Mouse (Mus musculus) layer of hippocampus, adult 9-11 months (tissue): ENCODE results near the gene Relt.
A peak's percentile ranks its signal among the peaks of the same experiment; 100 is the strongest.

Experiments
- DNase-seq: peaks from one replicate; pipeline ENCODE4 v3.0.0; 2022

Relt gene

DNA sequence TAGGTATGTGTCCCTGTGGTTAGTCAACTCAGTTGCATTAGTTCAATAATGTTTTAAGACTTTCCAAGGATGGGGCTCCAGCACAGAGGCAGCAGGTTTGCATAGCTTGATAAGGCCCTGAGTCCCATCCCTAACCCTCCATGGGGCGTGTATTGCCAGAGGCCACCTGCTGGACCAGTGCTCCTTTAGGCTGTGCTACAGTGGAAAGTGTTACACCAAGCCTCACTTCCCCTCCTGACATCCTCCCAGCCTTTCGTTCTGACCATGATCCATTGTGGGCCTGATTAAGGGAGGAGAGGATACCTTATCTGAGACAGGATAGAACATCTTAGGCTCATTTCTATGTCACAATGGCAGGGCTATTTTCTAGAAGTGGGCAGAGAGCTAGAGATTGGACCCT lies 19.4 kb downstream of the Relt start:
- DNase-seq: no peak

DNA sequence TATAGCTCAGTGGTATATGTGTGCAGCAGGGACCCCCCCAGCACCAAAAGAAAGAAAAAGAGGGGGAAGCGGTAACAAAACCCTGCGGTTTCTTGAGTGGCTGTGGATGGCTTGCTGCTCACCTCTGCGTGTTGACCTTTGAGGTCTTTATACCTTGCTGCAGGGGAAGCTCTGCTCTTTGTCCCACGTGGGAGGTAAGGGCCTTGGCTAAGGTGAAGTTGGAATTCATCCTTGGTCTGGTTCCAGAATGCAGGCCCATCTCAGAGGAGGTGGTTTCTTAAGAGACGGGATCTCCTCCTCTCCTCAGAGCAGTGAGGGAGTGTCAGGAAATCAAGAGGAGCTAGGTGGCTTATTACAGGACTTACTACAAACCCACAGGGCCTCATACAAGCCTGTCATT lies 21.1 kb downstream of the Relt start:
- DNase-seq: no peak

DNA sequence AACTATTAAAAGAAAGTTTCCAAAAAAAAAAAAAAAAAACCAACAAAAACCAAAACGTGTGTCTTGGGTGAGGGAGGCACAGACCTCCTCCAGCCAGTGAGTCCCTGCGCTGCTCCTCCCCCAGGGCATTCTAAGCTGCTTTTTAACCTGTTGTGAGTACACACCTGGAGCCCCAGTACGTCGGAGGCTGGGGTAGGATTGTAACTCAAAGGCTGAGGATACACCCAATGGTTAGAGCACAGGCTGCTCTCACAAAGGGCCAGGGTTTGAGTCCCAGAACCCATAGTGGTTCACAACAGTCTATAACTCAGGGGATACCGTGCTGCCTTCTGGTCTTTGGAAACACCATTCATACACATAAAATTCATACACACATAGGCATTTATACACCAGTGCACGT lies 21.6 kb downstream of the Relt start:
- DNase-seq: no peak

DNA sequence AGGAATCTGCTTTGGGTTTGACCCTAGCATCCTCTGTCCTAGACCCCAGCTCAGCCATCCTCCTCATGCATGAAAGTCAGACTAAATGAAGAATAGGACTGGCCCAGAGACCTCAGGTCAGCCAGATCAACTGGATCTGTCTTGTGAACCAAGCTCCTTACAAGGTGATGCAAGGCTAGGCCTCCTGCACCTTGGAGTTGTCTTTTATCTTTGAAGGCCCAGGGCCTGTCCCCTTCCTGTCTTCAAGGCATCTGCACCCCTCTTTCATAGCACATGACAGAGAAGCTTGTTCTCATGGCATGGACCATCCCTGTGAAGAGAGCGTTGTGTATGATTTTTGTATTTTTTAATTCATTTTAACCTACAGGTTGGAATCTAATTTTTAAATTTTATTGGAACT lies 22.3 kb downstream of the Relt start:
- no peak for DNase-seq

DNA sequence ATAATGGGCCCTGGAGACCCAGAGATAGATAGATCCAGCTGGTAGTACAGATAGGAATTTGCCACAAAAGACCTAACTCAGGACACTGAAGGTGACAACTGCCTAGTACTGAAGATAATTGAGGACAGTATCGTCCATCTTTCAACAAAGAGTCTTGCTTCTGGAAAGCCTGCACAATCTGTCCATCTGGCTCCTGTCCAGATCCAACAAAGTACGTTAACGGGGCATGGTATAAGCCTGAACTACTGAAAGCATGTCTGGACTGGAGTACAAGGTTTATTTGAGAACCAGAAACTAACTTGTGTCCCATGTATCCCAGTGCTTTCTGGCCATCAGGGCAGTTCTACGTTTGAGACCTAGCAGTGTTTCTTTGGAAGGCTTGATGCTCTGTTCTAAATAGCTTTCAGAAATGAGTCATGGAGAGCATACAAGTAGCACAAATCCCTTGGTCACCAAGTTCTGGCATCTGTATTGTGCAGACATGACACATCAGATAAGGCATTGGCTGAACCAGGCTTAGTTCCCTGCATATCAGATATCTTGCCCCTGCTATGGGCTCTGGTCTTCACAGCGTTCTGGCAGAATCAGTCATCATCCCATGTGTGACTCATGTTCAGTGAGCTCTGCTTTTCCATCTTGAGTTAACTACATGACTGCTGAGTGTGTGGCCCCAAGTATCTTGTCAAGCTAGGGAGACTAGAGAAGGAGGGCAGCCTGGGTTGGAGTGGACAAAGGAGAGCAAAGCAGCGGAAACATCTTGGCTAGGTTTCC lies 23.4 kb downstream of the Relt start:
- no peak for DNase-seq

DNA sequence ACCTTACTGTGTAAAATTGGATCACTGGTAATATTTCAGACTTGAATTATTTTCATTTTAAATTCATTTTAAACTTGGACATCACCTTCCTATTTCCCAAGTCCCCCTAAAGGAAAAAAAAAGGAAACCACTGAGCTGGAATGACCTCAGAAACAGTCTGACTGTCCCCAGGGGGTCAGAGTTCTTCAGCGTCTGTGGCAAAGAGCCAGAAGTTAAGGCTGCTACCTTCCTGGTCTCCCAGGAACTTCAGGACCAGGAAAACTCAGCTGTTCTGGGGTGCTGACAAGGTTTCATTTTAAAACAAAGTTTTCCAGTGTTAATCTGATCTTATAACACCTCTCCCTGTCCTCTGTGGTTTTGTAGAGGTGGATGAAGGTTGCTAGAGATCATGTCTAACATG lies 25.5 kb downstream of the Relt start:
- no peak for DNase-seq

DNA sequence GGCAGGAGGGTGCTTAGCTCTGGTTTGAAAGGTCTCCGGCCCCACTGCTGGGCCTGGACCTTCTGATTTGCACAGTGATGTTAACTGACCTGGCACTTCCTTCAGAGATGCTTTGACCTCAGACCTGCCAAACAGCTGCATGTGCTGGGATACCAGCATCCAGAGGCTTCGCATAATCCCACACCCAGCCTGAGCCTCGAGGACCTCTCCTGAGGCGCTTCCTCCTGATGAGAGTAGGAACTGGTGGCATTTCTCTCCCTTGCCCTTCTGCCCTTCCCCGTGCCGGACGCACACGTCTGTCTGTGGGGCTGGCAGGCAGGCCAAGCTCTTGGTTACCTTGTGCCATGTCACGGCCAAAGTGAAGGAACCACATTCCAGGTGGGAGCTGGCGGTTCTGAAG lies 26.6 kb downstream of the Relt start:
- no peak for DNase-seq

DNA sequence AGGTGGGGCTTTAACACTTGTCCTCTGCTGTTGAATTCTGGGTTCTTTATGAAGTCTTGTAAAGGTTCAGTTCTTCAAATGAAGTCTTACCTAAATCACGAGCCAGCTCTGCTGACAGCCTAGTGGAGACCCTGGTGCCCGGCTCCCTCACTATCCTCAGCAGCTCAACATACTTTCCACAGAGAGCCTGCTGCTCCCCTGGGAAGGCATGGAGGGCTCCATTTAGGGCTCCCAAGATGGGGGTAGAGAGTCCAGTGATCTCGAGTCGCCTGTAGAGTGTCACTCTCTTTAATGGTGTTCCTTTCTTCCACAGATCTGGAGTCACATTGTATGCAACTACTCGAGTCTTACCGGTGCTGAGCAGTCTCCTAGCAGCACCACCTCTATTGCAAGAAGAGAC lies 27.5 kb downstream of the Relt start:
- no peak for DNase-seq

DNA sequence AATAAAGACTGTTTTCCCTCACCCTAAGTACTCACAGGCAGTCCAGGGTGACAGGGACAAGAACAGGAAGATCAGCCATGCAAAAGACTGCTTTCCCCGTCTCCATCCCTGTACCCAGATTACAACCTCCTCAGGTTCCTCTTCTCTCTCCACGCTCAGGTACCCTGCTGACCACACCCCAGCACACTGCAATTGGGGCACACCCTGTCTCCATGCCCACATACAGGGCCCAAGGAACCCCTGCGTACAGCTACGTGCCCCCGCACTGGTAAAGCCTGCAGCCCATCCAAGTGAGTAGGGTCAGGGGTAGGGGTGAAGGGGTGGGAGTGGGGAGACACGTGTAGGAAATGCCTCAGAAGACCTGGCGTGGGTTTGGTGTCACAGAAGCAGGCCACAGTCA lies 28.1 kb downstream of the Relt start:
- DNase-seq: no peak

DNA sequence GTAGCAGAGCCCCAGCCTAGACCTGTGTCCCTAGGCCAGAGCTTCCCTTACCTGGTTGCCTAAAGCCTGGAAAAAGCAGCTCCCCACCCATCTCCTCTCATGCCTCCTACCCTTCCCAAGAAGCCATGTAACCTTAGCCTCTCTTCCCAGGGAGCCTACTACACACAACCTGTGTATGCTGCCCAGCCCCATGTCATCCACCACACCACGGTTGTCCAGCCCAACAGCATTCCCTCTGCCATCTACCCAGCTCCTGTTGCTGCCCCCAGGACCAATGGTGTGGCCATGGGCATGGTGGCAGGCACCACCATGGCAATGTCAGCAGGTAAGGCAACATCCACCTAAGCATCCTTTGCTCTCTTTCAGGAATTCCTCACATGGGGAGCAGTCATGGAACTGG lies 29.4 kb downstream of the Relt start:
- DNase-seq: no peak

DNA sequence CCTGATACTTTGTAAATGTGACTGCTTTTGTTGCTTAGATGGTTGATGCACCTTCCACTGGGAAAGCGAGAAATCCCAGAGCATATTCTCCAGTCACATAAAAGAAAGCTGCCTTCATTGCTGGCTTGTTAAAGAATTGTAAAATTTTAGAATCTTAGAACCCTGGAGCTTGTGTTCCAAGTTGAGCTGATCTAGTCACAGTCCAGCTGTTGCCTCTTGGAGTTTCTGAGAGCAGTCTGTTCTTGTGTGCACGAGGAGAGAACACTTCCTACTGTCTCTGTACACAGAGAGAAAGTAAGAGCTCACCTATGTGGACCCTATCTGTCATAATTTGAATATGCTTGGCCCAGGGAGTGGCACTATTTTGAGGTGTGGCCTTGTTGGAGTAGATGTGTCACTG lies 34.7 kb downstream of the Relt start:
- no peak for DNase-seq

DNA sequence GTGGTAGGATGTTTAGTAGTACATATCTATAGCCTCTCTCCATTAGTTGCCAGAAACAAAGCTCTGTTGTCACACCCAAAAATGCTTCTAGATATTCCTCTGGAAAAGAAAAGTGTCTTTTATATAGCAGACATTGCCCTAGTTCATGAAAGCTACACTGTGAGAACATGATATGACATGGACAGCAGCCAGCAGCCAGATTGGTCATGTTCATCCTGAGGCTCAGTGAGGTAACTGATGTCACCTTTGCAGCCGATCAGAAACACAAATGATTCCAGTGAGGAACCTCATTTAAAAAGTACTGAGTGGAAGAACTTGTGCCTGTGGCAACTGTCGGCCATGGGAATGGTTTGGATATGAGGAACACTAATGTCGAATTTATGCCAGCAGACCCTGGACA lies 38.6 kb downstream of the Relt start:
- DNase-seq: no peak

DNA sequence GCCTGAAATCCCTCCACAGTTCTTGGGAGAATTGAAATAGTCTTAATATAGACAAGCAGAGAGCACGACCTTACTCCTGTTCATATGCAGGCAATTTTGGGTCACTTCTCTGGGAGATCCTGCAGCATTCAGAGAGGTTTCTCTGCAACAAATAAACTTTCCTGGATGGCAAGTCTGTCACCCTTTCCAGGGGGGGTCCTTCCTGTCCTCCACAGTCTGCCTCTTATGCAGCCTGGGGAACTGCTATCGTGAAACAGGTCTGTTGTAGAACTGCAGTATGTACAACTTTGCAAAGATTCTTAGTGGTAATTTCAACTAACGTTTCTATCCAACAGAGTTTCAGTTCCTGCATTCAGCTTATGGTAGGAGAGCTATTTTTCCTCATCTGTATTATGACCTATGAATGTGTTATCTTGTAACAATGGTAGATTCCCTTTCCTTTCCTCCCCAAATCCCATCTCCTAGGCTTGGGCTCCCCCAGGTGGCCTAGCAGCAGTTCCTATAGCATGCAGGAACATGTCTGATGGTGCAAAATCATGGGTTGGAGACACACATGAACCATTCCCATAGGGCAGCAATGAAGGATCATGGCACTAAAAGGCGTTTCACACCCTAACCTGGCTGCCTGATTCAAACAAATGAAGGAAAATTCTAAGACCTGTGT lies 44.7 kb downstream of the Relt start:
- no peak for DNase-seq

DNA sequence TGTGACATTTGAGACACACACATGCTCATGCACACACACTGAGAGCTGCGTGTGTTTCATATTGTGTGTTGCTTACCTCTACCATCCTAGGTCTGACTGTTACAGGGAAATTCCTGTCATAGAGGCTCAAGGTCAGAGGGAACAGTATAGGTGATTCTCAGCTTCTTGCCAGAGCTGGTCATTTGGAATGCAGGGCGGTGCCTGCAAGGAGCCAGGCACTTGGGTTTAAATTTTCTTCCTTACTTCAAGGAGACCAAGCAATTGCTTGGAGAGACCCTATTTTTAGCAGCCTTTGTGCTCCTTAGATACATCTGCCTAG lies 45.8 kb downstream of the Relt start:
- no peak for DNase-seq

DNA sequence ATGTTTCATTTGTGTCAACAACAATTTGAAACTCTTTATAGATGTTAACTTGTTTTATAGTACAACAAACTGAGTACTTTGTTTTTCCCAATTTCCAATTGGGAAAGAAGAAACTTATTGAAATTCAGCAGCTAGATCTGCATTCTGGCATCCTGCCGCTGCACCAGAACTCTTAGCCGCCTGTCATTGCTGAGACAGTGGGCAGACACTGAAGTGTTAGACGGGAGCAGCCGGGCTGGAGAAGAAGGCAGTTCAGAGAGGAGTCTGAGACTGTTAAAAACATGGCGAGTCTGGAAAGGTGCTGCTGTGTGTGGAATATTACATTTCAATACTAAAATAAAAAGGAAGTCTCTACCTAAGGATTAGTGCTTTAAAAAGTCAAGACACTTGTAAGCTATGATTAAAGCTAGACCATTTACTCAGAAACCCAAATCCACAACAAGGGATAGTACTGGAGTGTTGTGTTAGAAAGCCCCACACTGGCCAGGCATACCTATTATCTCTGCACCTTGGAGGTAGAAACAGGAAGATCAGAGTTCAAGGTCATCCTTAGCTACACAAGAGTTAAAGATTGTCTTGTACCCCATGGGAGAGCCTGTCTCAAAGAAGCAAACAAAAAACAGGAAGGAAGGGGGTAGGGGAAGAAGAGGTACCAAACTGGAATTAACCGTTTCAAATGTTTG lies 46.3 kb downstream of the Relt start:
- peak; percentile 56 for DNase-seq

DNA sequence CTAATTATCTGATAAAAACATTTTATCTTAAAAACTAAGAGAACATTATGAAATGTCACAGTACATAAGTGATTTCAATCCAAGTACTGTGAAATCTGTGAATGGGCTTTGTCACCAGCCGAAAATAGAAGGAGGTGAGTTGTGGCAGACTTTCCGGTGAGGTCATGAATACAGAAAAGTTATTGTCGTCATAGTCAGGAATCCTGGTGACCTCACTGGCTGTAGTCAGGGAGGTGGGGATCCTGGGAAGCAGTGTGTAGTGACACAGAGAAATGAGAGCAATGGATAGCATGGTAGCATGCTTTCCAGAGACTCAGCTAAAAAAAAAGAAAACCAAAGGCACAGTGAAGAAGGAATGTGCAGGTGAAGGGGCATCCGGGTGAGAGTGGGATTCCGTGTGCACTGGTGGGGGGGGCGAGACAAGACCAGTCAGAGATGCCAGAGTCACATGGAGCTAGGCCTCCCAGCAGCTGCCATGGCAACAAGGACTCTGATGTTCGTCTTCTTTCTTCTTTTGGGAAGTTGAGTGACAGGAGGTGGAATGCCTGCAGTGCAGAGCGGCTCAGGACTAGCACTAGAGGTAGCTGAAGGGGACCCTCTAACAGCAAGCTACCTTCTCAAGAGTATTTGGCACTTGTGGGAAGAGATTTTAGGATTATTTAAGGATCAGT lies 47.2 kb downstream of the Relt start:
- no peak for DNase-seq

DNA sequence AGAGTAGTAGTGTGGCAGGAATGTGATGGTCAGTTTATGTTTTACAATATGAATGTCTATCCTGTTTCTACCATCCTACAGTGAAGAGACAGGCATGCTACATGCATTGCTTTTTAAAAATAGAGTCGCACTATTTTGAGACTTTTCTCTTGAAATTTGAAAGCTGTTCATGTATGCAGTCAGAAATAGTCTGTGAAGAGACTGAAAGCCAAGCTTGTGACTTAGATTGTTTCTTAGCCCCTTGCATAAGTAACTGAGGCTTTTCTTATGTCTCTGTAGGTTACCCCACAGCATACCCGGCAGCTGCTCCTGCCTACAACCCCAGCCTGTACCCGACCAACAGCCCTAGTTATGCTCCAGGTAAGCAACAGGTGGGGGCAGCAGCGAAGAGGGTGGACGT lies 50.6 kb downstream of the Relt start:
- no peak for DNase-seq

DNA sequence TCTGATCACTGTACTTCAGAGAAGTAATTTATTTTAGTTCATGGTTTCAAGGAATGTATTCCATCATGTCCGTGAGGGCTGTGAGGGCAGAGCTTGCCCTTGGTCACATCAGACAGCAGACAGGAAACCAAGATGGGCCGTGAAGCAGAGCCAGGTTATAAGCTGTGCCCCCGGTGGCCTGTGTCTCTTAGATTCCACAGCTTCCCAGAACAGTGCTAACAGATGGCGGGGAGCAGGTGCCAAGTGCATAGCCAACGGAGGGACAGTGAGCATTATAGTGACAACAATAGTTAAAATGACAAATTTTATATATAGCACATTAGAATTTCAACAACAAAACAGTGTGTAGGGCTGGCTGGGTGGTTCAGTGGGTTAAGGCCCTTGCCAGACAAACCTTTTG lies 51.3 kb downstream of the Relt start:
- DNase-seq: no peak

DNA sequence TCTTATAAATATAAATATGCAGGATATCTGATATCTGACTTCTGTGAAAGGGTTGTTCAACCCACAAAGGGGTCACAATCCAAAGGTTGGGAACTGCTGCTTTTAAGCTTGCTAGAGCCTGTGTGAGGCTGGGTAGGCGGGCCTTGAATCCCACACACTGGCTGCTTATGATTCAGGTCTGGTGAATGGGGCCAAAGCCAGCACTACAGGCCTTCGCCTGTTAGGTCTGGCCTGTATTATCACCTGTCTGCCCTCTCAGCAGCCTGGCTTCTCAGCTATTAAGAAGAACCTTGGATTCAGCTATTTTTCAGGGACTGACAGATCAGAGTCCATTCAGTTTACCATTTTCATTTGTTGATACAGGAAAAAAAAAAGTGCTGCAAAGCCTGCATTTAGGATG lies 57.9 kb downstream of the Relt start:
- no peak for DNase-seq

DNA sequence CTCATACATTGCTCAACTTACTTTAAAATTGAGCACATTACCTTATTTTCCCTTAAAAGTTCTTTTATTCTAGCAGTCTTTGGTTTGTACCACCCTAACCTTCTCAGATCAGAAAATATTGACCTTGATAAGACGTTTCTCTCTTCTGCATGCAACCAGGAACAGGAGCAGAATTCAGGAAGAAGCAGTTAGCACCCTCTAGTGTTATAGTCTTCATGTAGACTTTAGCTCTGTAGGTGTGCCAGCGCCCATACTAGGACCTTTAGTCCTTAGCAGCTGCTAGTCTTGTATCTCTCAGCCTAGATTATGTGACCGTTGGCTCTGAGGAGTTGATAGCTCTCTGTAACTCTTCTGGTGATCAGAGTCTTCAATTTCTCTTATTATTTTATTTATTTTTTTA lies 64.4 kb downstream of the Relt start:
- no peak for DNase-seq
